Mouse (Mus musculus) neural tube, embryonic 14.5 days (tissue): ENCODE measurements around the gene Man2a2. TPM values are rescaled to one million over a fixed set of nuclear protein-coding genes. Genes with fewer than 3 reads are reported as not detected.

Experiments used
- ATAC-seq: fragments of 200-750 bp; cut with Nextera tagmentation; 2 replicates; pipeline ENCODE4 v1.8.0; 2017; ENCODE audit warnings: low read depth, mild to moderate bottlenecking, moderate TSS enrichment, moderate library complexity
- H3K27ac ChIP-seq: fragments of 300-500 bp; sonication (generic); 2 replicates; pipeline ENCODE4 v1.5.1; 2014; ENCODE audit warnings: low read depth, mild to moderate bottlenecking, control low read depth, low read length, moderate library complexity, mixed read lengths
- H3K27me3 ChIP-seq: fragments of 300-500 bp; sonication (generic); 2 replicates; pipeline ENCODE4 v1.6.1; 2014; ENCODE audit warnings: low read length; ENCODE audit not compliant: control insufficient read depth, insufficient read depth
- H3K36me3 ChIP-seq: fragments of 300-500 bp; sonication (generic); 2 replicates; pipeline ENCODE4 v1.6.1; 2014; ENCODE audit warnings: low read length, mixed read lengths; ENCODE audit not compliant: control insufficient read depth, insufficient read depth
- H3K4me1 ChIP-seq: fragments of 300-500 bp; sonication (generic); 2 replicates; pipeline ENCODE4 v1.6.1; 2014; ENCODE audit warnings: low read length; ENCODE audit not compliant: control insufficient read depth, insufficient read depth
- H3K4me2 ChIP-seq: fragments of 300-500 bp; sonication (generic); 2 replicates; pipeline ENCODE4 v1.6.1; 2014; ENCODE audit warnings: mild to moderate bottlenecking, low read depth, low read length, control low read depth
- H3K4me3 ChIP-seq: fragments of 300-500 bp; sonication (generic); 2 replicates; pipeline ENCODE4 v1.5.1; 2014; ENCODE audit warnings: low read depth, low read length, control low read depth, mixed read lengths
- H3K9ac ChIP-seq: fragments of 300-500 bp; sonication (generic); replicated peaks from 2 replicates; pipeline ENCODE4 v1.6.1; 2014; ENCODE audit warnings: low read depth, mild to moderate bottlenecking, control low read depth, low read length, mixed read lengths
- H3K9me3 ChIP-seq: fragments of 300-500 bp; sonication (generic); 2 replicates; pipeline ENCODE4 v1.6.1; 2016; ENCODE audit warnings: low read length; ENCODE audit not compliant: control insufficient read depth
- WGBS: fragments of 180-500 bp; shearing (Covaris S2); extraction: QIAGEN DNeasy Blood & Tissue Kit; methylation state at CpG from one replicate; pipeline ENCODE4 v1.1.7; 2014; 5-methylcytosine and 5-hydroxymethylcytosine counted together
- polyA plus RNA-seq: library from polyadenylated mRNA; unstranded; fragments of >200 nt; fragmentation: Nextera tagmentation; extraction: Ambion mirVana; gene quantifications from 2 replicates; pipeline ENCODE4 v1.2.1, GENCODE M21; 2014

The Man2a2 gene
- polyA plus RNA-seq, 1 experiment from 2014 or later = 22.9 TPM

- Histone ChIP-seq H3K27ac (no peak overlapping the region), H3K4me3 (peak overlapping the region; percentile 83; the same call in 1 of the 2 replicates), H3K4me1 (peaks cover 15% of the 10 kb centered on the region), H3K9ac (peak overlapping the region; percentile 13; the same call in 1 of the 2 replicates), H3K4me2 (peak overlapping the region; percentile 70), H3K9me3 (no peaks in the 10 kb centered on the region), H3K36me3 (peaks cover 22% of the 10 kb centered on the region), H3K27me3 (no peaks in the 10 kb centered on the region)
- ATAC-seq = no peak
- 73% methylated on average over 5 of the region's 5 CpGs for WGBS
Observed at GRCm38 (mm10) chr7:80369461-80369860, 1.7 kb downstream of the Man2a2 start.

- peaks cover 15% of the 10 kb centered on the region for H3K4me1 ChIP-seq
- peak overlapping the region; percentile 13; the same call in 1 of the 2 replicates for H3K9ac ChIP-seq
- peaks cover 26% of the 10 kb centered on the region for H3K36me3 ChIP-seq
- peak overlapping the region; percentile 70; the same call in 1 of the 2 replicates for H3K4me2 ChIP-seq
- no peaks in the 10 kb centered on the region for H3K27me3 ChIP-seq
- H3K9me3 ChIP-seq = no peaks in the 10 kb centered on the region
- ATAC-seq = no peak
- no peak overlapping the region for H3K4me3 ChIP-seq
- 86% methylated on average over 20 of the region's 20 CpGs for WGBS
- H3K27ac ChIP-seq = no peak overlapping the region
Observed at GRCm38 (mm10) chr7:80368635-80369421, 2.3 kb downstream of the Man2a2 start.

GRCm38 (mm10) chr7:80368009-80368408 lies 3.2 kb downstream of the Man2a2 start:
- H3K36me3 ChIP-seq = peaks cover 34% of the 10 kb centered on the region
- ATAC-seq = no peak
- H3K4me1 ChIP-seq = peaks cover 15% of the 10 kb centered on the region
- no peak overlapping the region for H3K9ac ChIP-seq
- H3K9me3 ChIP-seq = no peaks in the 10 kb centered on the region
- H3K4me2 ChIP-seq = no peak overlapping the region
- no peaks in the 10 kb centered on the region for H3K27me3 ChIP-seq
- H3K4me3 ChIP-seq = no peak overlapping the region
- WGBS = 93% methylated on average over 9 of the region's 9 CpGs
- no peak overlapping the region for H3K27ac ChIP-seq

- H3K27ac ChIP-seq = no peak overlapping the region
- no peak for ATAC-seq
- peaks cover 42% of the 10 kb centered on the region for H3K36me3 ChIP-seq
Observed at GRCm38 (mm10) chr7:80367232-80367631, 3.9 kb downstream of the Man2a2 start.

GRCm38 (mm10) chr7:80365759-80366158 lies 5.4 kb downstream of the Man2a2 start:
- ATAC-seq = no peak
- Histone ChIP-seq H3K4me3 (no peak overlapping the region), H3K9ac (no peak overlapping the region), H3K27ac (no peak overlapping the region), H3K9me3 (no peaks in the 10 kb centered on the region), H3K4me2 (no peak overlapping the region), H3K4me1 (peaks cover 15% of the 10 kb centered on the region), H3K27me3 (no peaks in the 10 kb centered on the region), H3K36me3 (peaks cover 56% of the 10 kb centered on the region)
- WGBS = 80% methylated on average over 2 of the region's 2 CpGs

More at GRCm38 (mm10) chr7:80367232-80367631, 3.9 kb downstream of the Man2a2 start:
- Histone ChIP-seq H3K9ac (no peak overlapping the region), H3K4me2 (no peak overlapping the region), H3K9me3 (no peaks in the 10 kb centered on the region), H3K4me1 (peaks cover 15% of the 10 kb centered on the region), H3K27me3 (no peaks in the 10 kb centered on the region), H3K4me3 (no peak overlapping the region)
- 97% methylated on average over 7 of the region's 7 CpGs for WGBS

- no peaks in the 10 kb centered on the region for H3K4me1 ChIP-seq
- H3K36me3 ChIP-seq = peaks cover 78% of the 10 kb centered on the region
- H3K27ac ChIP-seq = no peak overlapping the region
- no peak overlapping the region for H3K9ac ChIP-seq
- no peaks in the 10 kb centered on the region for H3K9me3 ChIP-seq
- ATAC-seq = no peak
- H3K4me2 ChIP-seq = no peak overlapping the region
- H3K4me3 ChIP-seq = no peak overlapping the region
- WGBS = 80% methylated on average over 3 of the region's 3 CpGs
- no peaks in the 10 kb centered on the region for H3K27me3 ChIP-seq
Observed at GRCm38 (mm10) chr7:80360435-80360834, 10.7 kb downstream of the Man2a2 start.

GRCm38 (mm10) chr7:80358039-80358438 lies 13.1 kb downstream of the Man2a2 start:
- H3K9me3 ChIP-seq = no peaks in the 10 kb centered on the region
- H3K27ac ChIP-seq = no peak overlapping the region
- H3K27me3 ChIP-seq = no peaks in the 10 kb centered on the region
- no peak overlapping the region for H3K4me2 ChIP-seq
- H3K9ac ChIP-seq = no peak overlapping the region; the same call in 1 of the 2 replicates
- H3K4me3 ChIP-seq = no peak overlapping the region
- H3K36me3 ChIP-seq = peaks cover 77% of the 10 kb centered on the region
- ATAC-seq = no peak
- WGBS = 57% methylated on average over 4 of the region's 4 CpGs
- H3K4me1 ChIP-seq = no peaks in the 10 kb centered on the region

- no peak overlapping the region for H3K27ac ChIP-seq
- ATAC-seq = peak; percentile 55; the same call in 1 of the 2 replicates
- H3K4me2 ChIP-seq = no peak overlapping the region
- H3K9me3 ChIP-seq = no peaks in the 10 kb centered on the region
- H3K36me3 ChIP-seq = peaks cover 77% of the 10 kb centered on the region
- WGBS = 20% methylated on average over 8 of the region's 8 CpGs
- H3K27me3 ChIP-seq = no peaks in the 10 kb centered on the region
- no peak overlapping the region for H3K4me3 ChIP-seq
- H3K4me1 ChIP-seq = no peaks in the 10 kb centered on the region
- H3K9ac ChIP-seq = no peak overlapping the region
Observed at GRCm38 (mm10) chr7:80357156-80357555, 14.0 kb downstream of the Man2a2 start.

- Histone ChIP-seq H3K36me3 (peaks cover 75% of the 10 kb centered on the region), H3K9me3 (no peaks in the 10 kb centered on the region), H3K27me3 (no peaks in the 10 kb centered on the region), H3K4me2 (no peak overlapping the region), H3K4me3 (no peak overlapping the region), H3K4me1 (no peaks in the 10 kb centered on the region), H3K27ac (no peak overlapping the region), H3K9ac (no peak overlapping the region)
- ATAC-seq = no peak
- 90% methylated on average over 13 of the region's 13 CpGs for WGBS
Observed at GRCm38 (mm10) chr7:80356351-80356750, 14.8 kb downstream of the Man2a2 start.
